Mouse (Mus musculus) bone marrow macrophage, adult 2 months (primary cell): ENCODE measurements around the gene Acaa1a.

Source experiments
- CTCF ChIP-seq: IDR thresholded peaks from 2 replicates; pipeline ENCODE4 v1.5.1; 2012; ENCODE audit warnings: low read depth, mild to moderate bottlenecking, low read length, moderate library complexity
- POLR2A ChIP-seq: IDR thresholded peaks from 2 replicates; pipeline ENCODE4 v1.6.1; 2012; ENCODE audit warnings: mild to moderate bottlenecking, low read depth, low read length, borderline replicate concordance

DNA sequence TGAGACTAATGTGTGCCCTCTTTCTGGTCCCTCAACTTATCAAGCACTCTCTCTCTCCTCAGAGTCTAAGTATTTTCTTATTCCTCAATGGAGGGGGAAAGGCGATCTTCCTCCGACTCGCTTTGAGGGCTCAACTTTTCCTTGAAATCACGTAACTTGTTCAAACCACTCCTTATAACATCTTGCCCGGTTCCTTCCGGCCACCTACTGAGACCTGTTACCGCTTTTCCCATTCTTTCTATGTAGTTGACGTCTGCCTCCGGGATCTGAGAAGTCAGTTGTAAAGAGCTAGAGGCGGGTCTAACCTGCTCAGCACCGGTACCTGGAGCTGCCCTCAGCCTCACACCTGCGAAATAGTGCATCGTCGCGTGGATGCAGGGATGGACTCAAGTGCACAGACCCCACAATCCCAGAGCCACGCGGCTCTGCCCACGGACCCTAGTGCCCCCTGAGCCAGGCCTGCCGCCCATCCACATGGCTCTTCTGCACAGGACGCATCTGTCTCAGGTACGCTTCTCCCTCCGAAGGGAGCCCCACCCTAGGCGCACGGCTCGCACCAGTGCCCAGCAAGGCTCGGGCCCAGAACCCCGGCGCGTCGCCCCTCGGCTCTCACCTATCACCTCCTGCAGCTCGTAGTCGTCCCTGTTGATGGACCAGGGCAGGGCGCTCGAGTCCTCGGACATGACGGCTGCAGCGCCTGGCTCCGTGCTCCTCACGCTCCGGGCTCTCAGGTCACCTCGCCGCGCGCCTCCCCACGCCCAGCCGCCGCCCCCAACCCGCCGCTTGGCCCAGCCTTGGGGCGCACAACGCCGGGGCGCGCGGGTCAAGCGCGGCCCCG, 17.9 kb upstream of the Acaa1a start:
- TF ChIP-seq CTCF (no peak), POLR2A (no peak)
